Mouse (Mus musculus): Measurements from ENCODE around the gene Matk. TPM values are rescaled to one million over a fixed set of nuclear protein-coding genes. Genes with fewer than 3 reads are reported as not detected.
"Not testable (repeated sequence)": the region's sequence is repeated elsewhere in the genome, so short reads cannot be mapped to it uniquely, and the experiment has no call there.

The Matk gene
- 22.4 TPM in 2 replicates for polyA plus RNA-seq (2015; fragmentation: Nextera tagmentation; extraction: Ambion mirVana)

DNA sequence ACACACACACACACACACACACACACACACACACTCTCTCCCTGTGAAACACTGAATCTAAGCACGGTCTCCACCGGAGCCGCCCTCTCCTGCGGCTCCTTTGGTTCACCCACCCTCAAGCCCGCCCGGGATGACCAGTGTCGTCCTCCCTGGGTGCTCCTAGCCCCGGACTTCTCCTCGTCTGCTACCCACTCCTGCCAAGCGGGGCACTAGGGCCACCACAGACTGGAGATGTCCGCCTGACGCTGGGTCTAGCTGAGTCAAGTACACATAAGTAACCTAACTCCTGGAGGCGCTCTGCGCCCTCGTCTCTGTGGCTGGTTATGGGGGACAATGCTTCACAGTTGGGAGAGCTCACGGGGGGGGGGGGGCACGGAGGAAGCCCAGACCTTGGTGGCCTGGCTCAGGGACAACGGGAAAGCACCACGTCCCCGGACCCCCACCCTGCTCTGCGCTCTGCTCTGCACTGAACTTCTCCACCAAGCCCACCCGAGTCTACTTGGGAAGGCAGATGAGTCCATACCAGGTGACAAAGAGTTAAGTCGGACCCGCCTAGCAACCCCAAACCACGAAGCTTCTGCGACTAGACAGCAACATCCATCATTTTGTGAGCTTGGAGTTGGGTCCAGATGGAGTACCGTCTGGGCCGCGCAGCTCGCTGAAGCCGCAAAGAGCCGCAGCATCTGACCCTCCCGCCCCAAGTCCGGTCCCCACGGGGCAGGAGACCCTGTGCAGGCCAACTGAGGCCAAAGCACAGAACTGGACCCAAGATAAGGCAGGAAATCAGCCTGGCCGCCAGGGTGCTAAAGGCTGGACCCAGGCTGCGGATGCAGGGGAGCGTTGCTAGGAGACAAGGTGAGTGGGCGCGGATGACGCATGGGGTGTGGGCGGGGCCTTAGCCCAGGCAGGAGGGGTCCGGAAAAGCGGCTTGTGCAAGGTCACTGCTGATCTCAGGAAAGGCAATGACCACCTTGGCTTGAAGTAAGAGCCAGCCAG, at the start of gene Matk:
Matk (plus strand) TSS at position 512 of the 996 bp plus-strand sequence.
- 9% methylated on average over 43 of the region's 44 CpGs for WGBS
- Histone ChIP-seq H3K9me3 (no peaks in the 10 kb centered on the region), H3K4me2 (replicated peaks) (peak within 1 kb of the TSS; percentile 52), H3K27ac (replicated peaks) (peak within 1 kb of the TSS; percentile 20; the same call in 1 of the 2 replicates), H3K27me3 (peaks cover 21% of the 10 kb centered on the region), H3K9ac (replicated peaks) (peak within 1 kb of the TSS; percentile 39), H3K36me3 (no peaks in the 10 kb centered on the region), H3K4me3 (peak within 1 kb of the TSS; percentile 34), H3K4me1 (peaks cover 22% of the 10 kb centered on the region)
- peak; percentile 55 for ATAC-seq (replicated peaks)

DNA sequence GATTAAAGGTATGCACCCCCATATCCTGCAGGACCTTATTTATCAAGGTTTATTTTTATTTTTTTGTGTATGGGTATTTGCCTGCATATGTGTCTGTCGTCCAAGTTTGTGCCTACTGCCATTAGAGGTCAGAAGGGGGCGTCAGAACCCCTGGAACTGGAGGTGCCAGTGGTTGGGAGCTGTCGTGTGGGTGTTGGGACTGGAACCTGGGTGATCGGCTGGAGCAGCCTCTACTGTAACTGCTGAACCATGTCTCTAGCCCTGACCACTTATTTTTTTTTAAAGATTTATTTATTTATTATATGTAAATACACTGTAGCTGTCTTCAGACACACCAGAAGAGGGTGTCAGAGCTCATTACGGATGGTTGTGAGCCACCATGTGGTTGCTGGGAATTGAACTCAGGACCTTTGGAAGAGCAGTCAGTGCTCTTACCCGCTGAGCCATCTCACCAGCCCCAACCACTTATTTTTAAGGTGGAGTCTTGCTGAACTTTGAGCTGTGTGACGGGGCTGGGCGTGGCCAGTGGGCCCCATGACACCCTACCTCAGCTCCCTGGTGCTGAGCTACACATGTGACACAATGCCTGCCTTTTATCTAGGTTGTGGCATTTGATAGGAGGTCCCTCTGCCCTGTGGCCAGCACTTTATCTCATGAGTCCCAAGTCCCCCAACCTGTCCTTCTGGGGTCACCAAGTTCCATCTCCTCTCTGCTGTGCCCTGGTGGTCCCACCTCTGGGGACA, 49.6 kb upstream of the Matk start:
- H3K4me3 ChIP-seq = no peak overlapping the region
- no peak for ATAC-seq (replicated peaks)

DNA sequence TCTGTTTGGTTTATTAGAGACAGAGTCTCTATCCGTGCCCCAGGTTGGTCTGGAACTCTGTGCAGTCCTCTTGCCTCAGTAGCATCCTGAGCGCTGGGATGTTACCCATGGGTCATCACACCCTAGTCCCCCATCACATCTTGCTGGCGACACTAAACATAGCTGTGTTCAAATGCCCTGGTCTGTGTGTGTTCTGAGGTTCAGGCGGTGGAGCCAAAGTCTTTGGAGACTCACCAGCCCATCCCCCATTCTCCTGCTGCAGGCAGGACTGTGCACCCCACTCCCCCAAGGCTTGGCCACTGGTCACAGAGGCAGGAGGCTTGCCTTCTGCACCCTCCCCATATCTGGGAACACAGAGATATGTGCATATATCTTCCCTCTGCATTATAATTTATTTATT, 48.6 kb upstream of the Matk start:
- Histone ChIP-seq H3K4me3 (no peak overlapping the region), H3K4me1 (no peaks in the 10 kb centered on the region), H3K4me2 (replicated peaks) (no peak overlapping the region), H3K9me3 (no peaks in the 10 kb centered on the region), H3K9ac (replicated peaks) (no peak overlapping the region), H3K27me3 (no peaks in the 10 kb centered on the region; the same call in 1 of the 2 replicates), H3K36me3 (peaks cover 40% of the 10 kb centered on the region), H3K27ac (replicated peaks) (0 out of 2 replicates have a peak overlapping the region, but pooled peaks have one; percentile 14)
- ATAC-seq (replicated peaks) = 0 out of 2 replicates have a peak, but pooled peaks have one; percentile 15
- WGBS = 71% methylated on average over 4 of the region's 4 CpGs

More for the DNA sequence above, 49.6 kb upstream of the Matk start:
- no peak overlapping the region for H3K9ac ChIP-seq (replicated peaks)
- no peaks in the 10 kb centered on the region for H3K9me3 ChIP-seq
- no peak overlapping the region for H3K4me2 ChIP-seq (replicated peaks)
- H3K36me3 ChIP-seq = peaks cover 32% of the 10 kb centered on the region
- no peaks in the 10 kb centered on the region for H3K4me1 ChIP-seq
- no peaks in the 10 kb centered on the region; the same call in 1 of the 2 replicates for H3K27me3 ChIP-seq
- 76% methylated on average over 8 of the region's 8 CpGs for WGBS
- no peak overlapping the region for H3K27ac ChIP-seq (replicated peaks)

DNA sequence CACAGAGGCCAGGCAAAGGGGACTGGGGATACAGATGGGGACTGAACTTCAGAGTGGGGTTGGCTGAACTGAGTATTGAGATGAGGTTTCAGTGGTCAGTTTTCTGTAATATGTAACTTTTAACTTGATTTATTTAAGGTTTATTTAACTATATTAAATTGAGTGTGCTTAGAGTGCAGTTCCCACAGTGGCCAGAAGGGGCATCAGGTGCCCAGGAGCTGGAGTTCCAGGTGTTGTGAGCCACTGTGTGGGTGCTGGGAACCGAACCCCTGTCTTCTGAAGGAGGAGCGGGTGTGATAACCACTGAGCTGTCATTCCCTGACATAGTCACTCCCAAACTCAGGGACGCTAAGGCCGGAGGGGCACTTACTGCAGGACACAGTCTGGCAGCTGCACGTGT, 42.6 kb upstream of the Matk start:
- no peak overlapping the region for H3K9ac ChIP-seq (replicated peaks)
- no peaks in the 10 kb centered on the region for H3K27me3 ChIP-seq
- 97% methylated on average over 5 of the region's 5 CpGs for WGBS
- peaks cover 89% of the 10 kb centered on the region for H3K36me3 ChIP-seq
- H3K4me2 ChIP-seq (replicated peaks) = no peak overlapping the region
- H3K9me3 ChIP-seq = peaks cover 6% of the 10 kb centered on the region; the same call in 1 of the 2 replicates
- no peak overlapping the region for H3K4me3 ChIP-seq
- H3K27ac ChIP-seq (replicated peaks) = no peak overlapping the region
- no peak for ATAC-seq (replicated peaks)
- no peaks in the 10 kb centered on the region for H3K4me1 ChIP-seq

DNA sequence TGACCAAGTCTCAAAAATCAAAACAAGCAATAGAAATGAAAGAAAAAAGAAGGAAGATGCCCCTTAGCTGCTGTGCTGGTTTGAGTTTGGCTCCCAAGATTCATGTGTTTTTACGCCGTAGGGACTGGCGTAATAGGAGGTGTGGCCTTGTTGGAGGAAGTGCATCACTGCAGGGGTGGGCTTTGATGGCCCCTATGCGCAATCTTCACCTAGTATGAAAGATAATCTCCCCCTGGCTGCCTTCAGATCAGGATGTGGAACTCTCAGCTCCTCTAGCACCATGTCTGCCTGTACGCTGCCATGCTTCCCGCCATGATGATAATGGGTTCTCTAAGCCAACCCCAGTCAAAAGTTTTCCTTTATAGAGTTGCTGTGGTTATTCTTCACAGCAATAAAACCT, 36.5 kb upstream of the Matk start:
- Histone ChIP-seq H3K4me2 (replicated peaks) (no peak overlapping the region), H3K9ac (replicated peaks) (no peak overlapping the region), H3K4me1 (no peaks in the 10 kb centered on the region), H3K36me3 (peaks cover 80% of the 10 kb centered on the region), H3K9me3 (peaks cover 6% of the 10 kb centered on the region; the same call in 1 of the 2 replicates), H3K27ac (replicated peaks) (no peak overlapping the region), H3K27me3 (no peaks in the 10 kb centered on the region), H3K4me3 (no peak overlapping the region)
- 92% methylated on average over 6 of the region's 6 CpGs for WGBS
- ATAC-seq (replicated peaks) = no peak

DNA sequence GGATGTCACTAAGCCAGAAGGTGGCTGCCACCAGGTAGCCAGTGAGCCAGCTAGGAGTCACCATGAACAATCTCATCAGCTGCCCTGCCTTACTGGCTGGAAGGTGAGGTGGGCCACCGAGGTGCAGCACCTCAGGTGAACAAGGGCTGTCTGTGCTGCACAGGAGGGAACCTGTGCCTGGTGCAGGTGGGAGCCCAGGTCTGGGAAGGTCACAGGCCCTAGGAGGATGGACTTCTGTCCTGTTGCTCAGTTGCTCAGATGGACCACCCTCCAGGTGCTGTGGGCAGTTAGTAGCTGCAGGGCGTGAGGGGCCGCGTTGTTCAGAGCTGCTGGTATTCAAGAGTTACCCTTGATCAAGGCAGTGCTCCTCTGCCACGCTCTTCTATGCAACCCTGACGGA, 35.9 kb upstream of the Matk start:
- ATAC-seq (replicated peaks) = no peak
- Histone ChIP-seq H3K36me3 (peaks cover 81% of the 10 kb centered on the region), H3K27me3 (no peaks in the 10 kb centered on the region), H3K27ac (replicated peaks) (no peak overlapping the region), H3K4me2 (replicated peaks) (no peak overlapping the region), H3K4me3 (no peak overlapping the region), H3K9ac (replicated peaks) (no peak overlapping the region), H3K9me3 (peaks cover 5% of the 10 kb centered on the region; the same call in 1 of the 2 replicates), H3K4me1 (no peaks in the 10 kb centered on the region)
- WGBS = 88% methylated on average over 6 of the region's 6 CpGs

DNA sequence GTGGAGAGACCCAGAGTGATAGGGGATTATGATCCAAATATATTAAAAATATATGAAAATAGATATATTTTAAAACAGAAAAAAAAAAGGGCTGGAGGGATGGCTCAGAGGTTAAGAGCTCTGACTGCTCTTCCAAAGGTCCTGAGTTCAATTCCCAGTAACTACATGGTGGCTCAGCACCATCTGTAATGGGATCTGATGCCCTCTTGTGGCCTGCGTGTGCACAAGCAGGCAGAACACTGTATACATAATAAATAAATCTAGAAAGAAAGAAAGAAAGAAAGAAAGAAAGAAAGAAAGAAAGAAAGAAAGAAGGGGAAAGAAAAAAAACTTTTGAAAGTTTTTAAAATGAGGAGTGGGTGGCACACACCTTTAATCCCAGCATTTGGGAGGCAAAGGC, 35.5 kb upstream of the Matk start:
- not testable (repeated sequence) for H3K4me3 ChIP-seq; ATAC-seq (replicated peaks); H3K9me3 ChIP-seq; H3K27me3 ChIP-seq; H3K27ac ChIP-seq (replicated peaks); H3K4me1 ChIP-seq; H3K4me2 ChIP-seq (replicated peaks); H3K9ac ChIP-seq (replicated peaks)
- WGBS = 26% methylated on average over 1 of the region's 1 CpGs
- peaks cover 80% of the 10 kb centered on the region for H3K36me3 ChIP-seq

DNA sequence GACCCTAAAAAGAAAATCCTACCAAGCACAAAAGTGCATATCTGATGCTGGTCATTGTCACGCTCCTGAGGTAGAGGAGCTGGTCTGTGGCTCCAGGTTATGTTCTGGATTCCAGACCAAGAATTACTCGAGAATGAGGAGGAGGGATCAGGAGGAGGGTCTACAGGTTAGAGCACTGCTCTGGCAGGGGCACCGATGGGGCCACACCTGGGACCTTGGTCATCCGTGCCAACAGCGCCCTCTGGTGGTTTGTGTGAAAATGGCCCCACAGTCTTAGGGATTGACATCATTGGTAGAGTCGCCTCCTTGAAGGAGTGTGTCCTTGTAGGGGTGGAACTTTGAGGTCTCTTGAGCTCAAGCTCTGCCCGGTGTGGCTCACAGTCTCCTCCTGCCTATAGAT, 34.8 kb upstream of the Matk start:
- Histone ChIP-seq H3K4me1 (no peaks in the 10 kb centered on the region), H3K9ac (replicated peaks) (no peak overlapping the region)
- 36% methylated on average over 7 of the region's 7 CpGs for WGBS

DNA sequence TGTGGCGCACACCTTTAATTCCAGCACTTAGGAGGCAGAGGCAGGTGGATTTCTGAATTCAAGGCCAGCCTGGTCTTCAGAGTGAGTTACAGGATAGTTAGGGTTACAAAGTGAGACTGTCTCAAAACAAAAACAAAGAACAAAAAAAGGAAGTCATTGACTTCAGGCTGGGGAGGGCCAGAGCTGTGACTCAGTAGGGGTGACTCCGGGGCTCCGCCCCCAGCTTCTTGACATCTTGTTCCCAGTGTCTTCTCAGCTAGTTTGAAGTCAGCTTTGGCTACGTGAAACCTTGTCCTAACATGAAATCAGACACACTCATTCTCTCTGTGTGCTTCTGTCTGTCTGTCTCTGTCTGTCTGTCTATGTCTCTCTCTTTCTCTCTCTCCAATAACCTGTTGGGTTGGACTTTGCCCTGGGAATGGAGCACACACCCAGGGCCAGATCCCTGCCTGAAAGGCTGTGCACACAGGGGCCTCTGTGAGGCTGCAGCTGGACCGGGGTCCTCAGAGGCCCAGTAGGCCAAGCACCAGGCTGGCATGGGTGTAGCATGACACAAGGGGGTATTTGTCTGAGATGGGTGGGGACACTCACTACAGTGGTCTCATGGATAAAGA, 31.2 kb upstream of the Matk start:
- Histone ChIP-seq H3K9me3 (no peaks in the 10 kb centered on the region), H3K36me3 (peaks cover 62% of the 10 kb centered on the region), H3K4me3 (no peak overlapping the region), H3K9ac (replicated peaks) (no peak overlapping the region), H3K27me3 (no peaks in the 10 kb centered on the region), H3K4me1 (no peaks in the 10 kb centered on the region), H3K27ac (replicated peaks) (no peak overlapping the region), H3K4me2 (replicated peaks) (no peak overlapping the region)
- 91% methylated on average over 5 of the region's 5 CpGs for WGBS
- no peak for ATAC-seq (replicated peaks)

More for the DNA sequence above, 34.8 kb upstream of the Matk start:
- peaks cover 77% of the 10 kb centered on the region for H3K36me3 ChIP-seq
- H3K4me2 ChIP-seq (replicated peaks) = no peak overlapping the region
- H3K4me3 ChIP-seq = no peak overlapping the region
- H3K27me3 ChIP-seq = no peaks in the 10 kb centered on the region
- H3K9me3 ChIP-seq = no peaks in the 10 kb centered on the region
- no peak overlapping the region for H3K27ac ChIP-seq (replicated peaks)
- peak; percentile 36; the same call in 1 of the 2 replicates for ATAC-seq (replicated peaks)

DNA sequence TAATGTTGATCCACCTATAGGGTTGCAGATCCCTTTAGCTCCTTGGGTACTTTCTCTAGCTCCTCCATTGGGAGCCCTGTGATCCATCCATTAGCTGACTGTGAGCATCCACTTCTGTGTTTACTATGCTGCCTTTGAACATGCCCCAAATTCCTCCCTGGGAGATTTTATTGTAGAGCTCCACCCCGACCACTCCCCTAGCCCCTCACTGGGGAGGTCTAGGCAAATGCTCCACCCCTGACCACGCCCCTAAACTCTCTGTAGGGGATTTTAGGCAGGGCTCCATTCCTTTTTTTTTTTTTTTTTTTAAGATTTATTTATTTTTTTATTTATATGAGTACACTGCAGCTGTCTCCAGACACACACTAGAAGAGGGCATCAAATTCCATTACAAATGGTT, 29.0 kb upstream of the Matk start:
- H3K27me3 ChIP-seq; H3K9ac ChIP-seq (replicated peaks); H3K27ac ChIP-seq (replicated peaks); H3K4me3 ChIP-seq; H3K9me3 ChIP-seq; ATAC-seq (replicated peaks); H3K4me2 ChIP-seq (replicated peaks): not testable (repeated sequence)
- 67% methylated on average over 2 of the region's 2 CpGs for WGBS
- peaks cover 15% of the 10 kb centered on the region for H3K4me1 ChIP-seq
- H3K36me3 ChIP-seq = peaks cover 46% of the 10 kb centered on the region

DNA sequence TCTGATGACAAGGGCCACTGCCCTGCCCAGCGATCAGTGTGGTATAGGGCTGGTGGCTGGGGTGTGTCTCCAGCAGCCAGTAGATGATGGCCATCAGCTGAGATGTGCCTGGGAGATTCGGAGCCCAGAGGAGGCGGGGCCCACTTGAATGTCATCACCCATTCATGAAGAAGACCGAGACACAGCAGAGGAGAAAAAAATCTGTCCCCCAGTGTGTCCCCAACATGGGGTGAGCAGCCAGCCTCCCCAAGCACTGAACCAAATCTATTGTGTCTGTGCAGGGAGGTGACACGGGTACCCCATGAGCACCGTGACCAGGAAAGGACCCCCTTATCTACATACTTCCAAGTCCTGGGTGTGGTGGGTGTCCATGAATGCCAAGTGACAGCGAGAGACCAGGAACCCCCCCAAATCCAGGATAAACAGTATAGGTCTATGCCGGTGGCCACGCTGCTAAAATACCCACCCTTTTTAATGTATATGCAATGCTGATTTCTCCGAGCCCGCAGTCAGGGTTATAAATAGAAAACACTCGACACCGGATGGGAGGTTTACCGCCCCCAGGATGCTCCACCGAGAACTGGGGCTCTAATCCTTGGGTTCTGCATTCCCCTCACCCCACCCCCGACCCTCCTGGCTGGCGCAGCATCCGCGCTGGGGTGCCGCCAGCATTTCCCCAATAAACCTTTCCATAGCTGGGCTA, 22.8 kb upstream of the Matk start:
- peaks cover 48% of the 10 kb centered on the region for H3K4me1 ChIP-seq
- H3K36me3 ChIP-seq = 0 out of 2 replicates have a peak, but pooled peaks cover 4% of the 10 kb centered on the region
- no peaks in the 10 kb centered on the region for H3K27me3 ChIP-seq
- peak overlapping the region; percentile 94 for H3K27ac ChIP-seq (replicated peaks)
- no peaks in the 10 kb centered on the region for H3K9me3 ChIP-seq
- 9% methylated on average over 20 of the region's 20 CpGs for whole genome bisulfite sequencing
- ATAC-seq (replicated peaks) = peak; percentile 13
- H3K4me3 ChIP-seq = peak overlapping the region; percentile 69
- peak overlapping the region; percentile 76 for H3K4me2 ChIP-seq (replicated peaks)
- peak overlapping the region; percentile 89 for H3K9ac ChIP-seq (replicated peaks)

Data from forebrain, embryonic 15.5 days (tissue).